Mouse (Mus musculus): ENCODE results near the gene Plk4. TPM values are rescaled to one million over a fixed set of nuclear protein-coding genes. Genes with fewer than 3 reads are reported as not detected.
"Not testable (repeated sequence)": the region's sequence is repeated elsewhere in the genome, so short reads cannot be mapped to it uniquely, and the experiment has no call there.

Plk4 gene
- polyA plus RNA-seq, 1 experiment, result not detected

- H3K4me1 ChIP-seq (ENCODE audit: control insufficient read depth, insufficient read depth, low read length), result no peaks in the 10 kb centered on the region
- no peak overlapping the region for H3K27ac ChIP-seq (ENCODE audit: insufficient read depth, low read depth, low read length)
- WGBS, result 54% methylated on average over 2 of the region's 2 CpGs
- no peak overlapping the region for H3K4me3 ChIP-seq (ENCODE audit: insufficient read depth, low read depth, low read length)
- TF ChIP-seq POLR2A (IDR thresholded peaks at IDR 0.05; ENCODE audit: insufficient read depth, low read depth, low read length), result no peak
Observed at GRCm38 (mm10) chr3:40809894-40810293, 10.1 kb downstream of the Plk4 start.

DNA sequence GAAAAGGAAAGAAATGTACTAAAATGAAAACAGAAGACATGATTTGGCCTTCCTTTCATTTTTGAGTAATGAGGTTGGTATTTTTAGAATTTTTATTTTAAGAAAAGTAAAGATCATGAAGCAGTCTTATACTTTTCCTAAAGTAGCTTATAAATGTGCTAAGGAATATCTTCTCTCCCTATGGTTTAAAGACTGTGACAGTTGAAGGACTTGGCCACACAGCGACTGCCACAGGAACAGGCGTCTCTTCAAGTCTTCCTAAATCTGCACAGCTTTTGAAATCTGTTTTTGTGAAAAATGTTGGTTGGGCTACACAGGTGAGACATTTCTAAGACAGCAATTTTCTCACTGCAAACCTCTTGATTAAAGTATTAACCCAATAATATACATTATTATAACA is 13.5 kb downstream of the Plk4 start:
- Histone ChIP-seq H3K27ac (ENCODE audit: insufficient read depth, low read depth, low read length) (no peak overlapping the region), H3K4me3 (ENCODE audit: insufficient read depth, low read depth, low read length) (no peak overlapping the region)
- WGBS, result 91% methylated on average over 2 of the region's 2 CpGs

DNA sequence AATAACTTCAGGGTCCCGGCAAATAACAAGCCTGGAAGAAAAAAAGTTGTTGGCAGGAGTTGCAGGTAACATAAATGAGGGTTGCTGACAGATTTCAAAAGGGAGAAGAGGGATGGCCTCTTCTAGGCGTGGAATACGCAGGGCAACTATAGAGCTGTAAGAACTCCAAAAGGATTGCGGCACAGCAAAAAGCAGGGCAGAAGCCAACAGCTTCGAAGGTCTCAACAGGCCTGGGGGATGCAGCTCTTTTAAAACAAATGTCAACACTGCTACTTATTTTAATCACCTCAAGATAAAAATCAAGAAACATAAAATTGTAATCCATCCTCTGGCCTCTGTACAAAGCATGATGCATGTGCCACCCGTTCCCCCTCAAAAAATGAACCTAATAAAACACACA is 45.7 kb downstream of the Plk4 start:
- not testable (repeated sequence) for H3K4me1 ChIP-seq (ENCODE audit: control insufficient read depth, insufficient read depth, low read length); H3K27ac ChIP-seq (ENCODE audit: insufficient read depth, low read depth, low read length)
- 22% methylated on average over 6 of the region's 6 CpGs for WGBS
- peak overlapping the region; percentile 34 for H3K4me3 ChIP-seq (ENCODE audit: insufficient read depth, low read depth, low read length)

More for the DNA sequence above, 13.5 kb downstream of the Plk4 start:
- TF ChIP-seq POLR2A (IDR thresholded peaks at IDR 0.05; ENCODE audit: insufficient read depth, low read depth, low read length) (no peak), CTCF (IDR thresholded peaks at IDR 0.05; ENCODE audit: insufficient read depth, low read depth, low read length) (no peak)
- no peaks in the 10 kb centered on the region for H3K4me1 ChIP-seq (ENCODE audit: control insufficient read depth, insufficient read depth, low read length)

DNA sequence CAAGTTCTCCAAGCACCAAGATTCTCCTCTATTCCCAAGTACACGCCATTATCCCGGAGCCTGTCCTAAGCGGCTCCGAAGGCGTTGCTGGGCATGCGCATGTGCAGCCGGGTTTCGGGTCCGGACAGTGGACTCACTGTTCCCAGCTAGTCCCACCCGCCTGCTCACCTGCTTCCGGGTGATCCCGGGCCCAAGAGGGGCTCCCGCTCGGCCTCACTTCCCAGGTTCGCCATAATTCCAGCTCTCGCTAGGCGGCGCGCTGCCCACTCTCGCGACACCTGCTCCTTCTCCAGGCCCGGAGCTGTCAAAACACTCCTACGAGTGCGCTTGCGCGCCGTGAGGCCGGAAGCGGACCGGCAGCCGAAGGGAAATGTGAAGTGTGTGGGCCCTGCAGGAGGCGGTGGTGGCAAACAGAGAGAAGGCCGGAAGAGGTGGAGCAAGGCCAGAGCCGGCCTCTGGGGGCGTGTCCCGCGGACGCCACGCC is 46.7 kb downstream of the Plk4 start, which contains the start of gene Mfsd8:
Mfsd8 (minus strand) TSS at position 414 of the 484 bp plus-strand sequence.
- H3K4me1 ChIP-seq (ENCODE audit: control insufficient read depth, insufficient read depth, low read length), result not testable (repeated sequence)
- Histone ChIP-seq H3K27ac (ENCODE audit: insufficient read depth, low read depth, low read length) (peak within 1 kb of the TSS; percentile 87), H3K4me3 (ENCODE audit: insufficient read depth, low read depth, low read length) (peak within 1 kb of the TSS; percentile 66)
- under 1% methylated on average over 39 of the region's 39 CpGs for WGBS
- peak; percentile 43; the same call in 1 of the 2 replicates for TF ChIP-seq POLR2A (IDR thresholded peaks at IDR 0.05; ENCODE audit: insufficient read depth, low read depth, low read length)

- WGBS, result 0% methylated on average over 4 of the region's 4 CpGs
- not testable (repeated sequence) for H3K4me1 ChIP-seq (ENCODE audit: control insufficient read depth, insufficient read depth, low read length)
- Histone ChIP-seq H3K4me3 (ENCODE audit: insufficient read depth, low read depth, low read length) (peak within 1 kb of the TSS; percentile 66), H3K27ac (ENCODE audit: insufficient read depth, low read depth, low read length) (peak within 1 kb of the TSS; percentile 87)
Observed at GRCm38 (mm10) chr3:40846957-40847017, 47.0 kb downstream of the Plk4 start, which contains the start of gene Abhd18. Abhd18 (plus strand) TSS chr3:40846970.

DNA sequence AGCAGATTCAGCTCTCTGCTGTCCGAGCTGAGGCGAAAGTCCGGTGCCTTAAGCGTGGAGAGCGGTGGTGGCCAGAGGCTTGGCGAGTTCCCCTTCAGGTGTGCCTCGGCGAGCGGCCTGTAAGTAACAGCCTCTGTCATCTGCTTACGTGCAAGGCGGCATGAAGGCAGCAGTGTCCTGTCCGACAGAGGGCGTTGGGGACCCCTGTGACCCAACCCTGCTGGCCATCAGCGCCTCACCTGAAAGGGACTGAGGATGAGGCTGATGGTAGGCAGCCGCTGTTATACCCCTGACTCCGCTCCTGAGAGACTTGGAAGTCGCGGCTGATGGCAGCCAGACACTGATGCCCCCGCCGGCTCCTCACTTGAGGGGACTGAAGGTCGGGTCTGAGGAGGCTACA is 47.2 kb downstream of the Plk4 start:
- H3K4me1 ChIP-seq (ENCODE audit: control insufficient read depth, insufficient read depth, low read length), result not testable (repeated sequence)
- Histone ChIP-seq H3K27ac (ENCODE audit: insufficient read depth, low read depth, low read length) (peak overlapping the region; percentile 19; the same call in 1 of the 2 replicates), H3K4me3 (ENCODE audit: insufficient read depth, low read depth, low read length) (peak overlapping the region; percentile 66)
- WGBS, result under 1% methylated on average over 18 of the region's 21 CpGs

- H3K27ac ChIP-seq (ENCODE audit: insufficient read depth, low read depth, low read length), result not testable (repeated sequence)
- 83% methylated on average over 2 of the region's 2 CpGs for WGBS
Observed at GRCm38 (mm10) chr3:40847936-40848335, 48.1 kb downstream of the Plk4 start.

DNA sequence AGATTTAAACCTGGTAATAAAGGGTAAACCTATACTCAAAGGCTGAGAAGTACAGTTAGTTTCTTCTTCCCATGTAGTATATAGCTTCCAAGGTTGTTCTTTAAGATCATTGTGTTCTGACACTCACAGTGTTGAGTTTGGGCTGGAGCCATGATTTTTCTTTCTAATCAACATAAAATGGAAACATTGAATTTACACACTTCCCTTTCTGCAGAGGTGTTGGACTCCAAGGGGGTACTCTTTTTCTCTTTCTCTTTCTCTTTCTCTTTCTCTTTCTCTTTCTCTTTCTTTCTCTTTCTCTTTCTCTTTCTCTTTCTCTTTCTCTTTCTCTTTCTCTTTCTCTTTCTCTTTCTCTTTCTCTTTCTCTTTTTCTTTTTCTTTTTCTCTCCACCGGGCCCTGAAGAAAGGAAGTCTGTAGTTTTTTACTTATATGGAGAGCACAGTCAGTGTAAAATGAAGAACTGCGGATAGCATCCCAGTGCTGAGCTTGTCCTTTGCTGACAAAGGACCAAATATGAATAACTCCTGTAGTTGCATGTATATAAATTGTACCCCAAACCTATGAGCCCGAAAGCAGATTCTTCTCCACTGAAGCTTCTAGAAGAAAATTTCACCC is 53.4 kb downstream of the Plk4 start:
- H3K4me1 ChIP-seq (ENCODE audit: control insufficient read depth, insufficient read depth, low read length); H3K4me3 ChIP-seq (ENCODE audit: insufficient read depth, low read depth, low read length); H3K27ac ChIP-seq (ENCODE audit: insufficient read depth, low read depth, low read length): not testable (repeated sequence)
- 90% methylated on average over 3 of the region's 3 CpGs for WGBS

More at GRCm38 (mm10) chr3:40847936-40848335, 48.1 kb downstream of the Plk4 start:
- not testable (repeated sequence) for H3K4me3 ChIP-seq (ENCODE audit: insufficient read depth, low read depth, low read length); H3K4me1 ChIP-seq (ENCODE audit: control insufficient read depth, insufficient read depth, low read length)

Other genes starting within 250 kb of the Plk4 start
- not detected in 2 replicates for gene Slc25a31, start 91.2 kb upstream of the Plk4 start, polyA plus RNA-seq (2012; ENCODE audit: insufficient read depth, insufficient read length, low replicate concordance, missing spikeins)
- 286 TPM in 1 of 2 replicates, not detected in the other for gene Hspa4l, start 55.5 kb upstream of the Plk4 start, polyA plus RNA-seq (2012; ENCODE audit: insufficient read depth, insufficient read length, low replicate concordance, missing spikeins)
- not detected in 2 replicates for gene Mfsd8, start 46.9 kb downstream of the Plk4 start, polyA plus RNA-seq (2012; ENCODE audit: insufficient read depth, insufficient read length, low replicate concordance, missing spikeins)
- gene Abhd18, start 47.0 kb downstream of the Plk4 start, polyA plus RNA-seq (2012; ENCODE audit: insufficient read depth, insufficient read length, low replicate concordance, missing spikeins), result not detected in 2 replicates
- not detected in 2 replicates for gene 1700034I23Rik, start 102.5 kb downstream of the Plk4 start, polyA plus RNA-seq (2012; ENCODE audit: insufficient read depth, insufficient read length, low replicate concordance, missing spikeins)
- gene Larp1b, start 149.8 kb downstream of the Plk4 start, polyA plus RNA-seq (2012; ENCODE audit: insufficient read depth, insufficient read length, low replicate concordance, missing spikeins), result not detected in 2 replicates